Mouse (Mus musculus): ENCODE measurements around the gene Znrf3. TPM values are rescaled to one million over a fixed set of nuclear protein-coding genes. Genes with fewer than 3 reads are reported as not detected.
A peak's percentile ranks its signal among the peaks of the same experiment; 100 is the strongest.

Gene Znrf3
- total and polyA plus RNA-seq, 3 experiments, result 2.1 to 7.7 (median 3.1) TPM

GRCm38 (mm10) chr11:5443511-5444233, 975 bp downstream of the Znrf3 start:
- Histone ChIP-seq H3K4me1 (ENCODE audit: insufficient read depth, low read depth, low read length) (peaks cover 32% of the 10 kb centered on the region), H3K4me3 (ENCODE audit: low read depth, low read length) (peak overlapping the region; percentile 78), H3K9me3 (replicated peaks) (no peaks in the 10 kb centered on the region), H3K27me3 (ENCODE audit: insufficient read depth, low read length) (peaks cover 9% of the 10 kb centered on the region), H3K36me3 (replicated peaks) (peaks cover 5% of the 10 kb centered on the region)
- TF ChIP-seq TAL1 (conservative IDR thresholded peaks at IDR 0.05; ENCODE audit: low read depth, low read length), result no peak
- no peak for TF ChIP-seq GATA1 (IDR thresholded peaks at IDR 0.05; ENCODE audit: borderline replicate concordance, low read length)
- no peak for TF ChIP-seq POLR2AphosphoS5 (IDR thresholded peaks at IDR 0.05; ENCODE audit: insufficient replicate concordance, low read depth, low read length)
- no peak for TF ChIP-seq CTCF (IDR thresholded peaks at IDR 0.05; ENCODE audit: low read depth, low read length)
- TF ChIP-seq GATA2 (IDR thresholded peaks at IDR 0.05; ENCODE audit: borderline replicate concordance, low read depth, low read length), result no peak
- no peak for ATAC-seq (ENCODE audit: extremely low read depth, insufficient number of reproducible peaks, low FRiP score, poor library complexity, severe bottlenecking)
- DNase-seq (ENCODE audit: low spot score), result peak; percentile 18

- Histone ChIP-seq H3K36me3 (replicated peaks) (peaks cover 10% of the 10 kb centered on the region), H3K4me1 (ENCODE audit: insufficient read depth, low read depth, low read length) (peaks cover 32% of the 10 kb centered on the region), H3K9me3 (replicated peaks) (no peaks in the 10 kb centered on the region), H3K27me3 (ENCODE audit: insufficient read depth, low read length) (peaks cover 5% of the 10 kb centered on the region), H3K4me3 (ENCODE audit: low read depth, low read length) (no peak overlapping the region)
- DNase-seq (ENCODE audit: low spot score) (no peak), ATAC-seq (ENCODE audit: extremely low read depth, insufficient number of reproducible peaks, low FRiP score, poor library complexity, severe bottlenecking) (no peak)
- TF ChIP-seq GATA2 (IDR thresholded peaks at IDR 0.05; ENCODE audit: borderline replicate concordance, low read depth, low read length), result no peak
- no peak for TF ChIP-seq CTCF (IDR thresholded peaks at IDR 0.05; ENCODE audit: low read depth, low read length)
- no peak for TF ChIP-seq TAL1 (conservative IDR thresholded peaks at IDR 0.05; ENCODE audit: low read depth, low read length)
- no peak for TF ChIP-seq GATA1 (IDR thresholded peaks at IDR 0.05; ENCODE audit: borderline replicate concordance, low read length)
- no peak for TF ChIP-seq POLR2AphosphoS5 (IDR thresholded peaks at IDR 0.05; ENCODE audit: insufficient replicate concordance, low read depth, low read length)
Observed at GRCm38 (mm10) chr11:5442590-5443021, 2.0 kb downstream of the Znrf3 start.

GRCm38 (mm10) chr11:5437646-5438045, 7.0 kb downstream of the Znrf3 start:
- no peak overlapping the region for H3K4me3 ChIP-seq (ENCODE audit: low read depth, low read length)
- DNase-seq (ENCODE audit: low spot score) (no peak), ATAC-seq (ENCODE audit: extremely low read depth, insufficient number of reproducible peaks, low FRiP score, poor library complexity, severe bottlenecking) (no peak)
- H3K36me3 ChIP-seq (replicated peaks), result peaks cover 23% of the 10 kb centered on the region
- no peaks in the 10 kb centered on the region for H3K27me3 ChIP-seq (ENCODE audit: insufficient read depth, low read length)
- no peaks in the 10 kb centered on the region for H3K9me3 ChIP-seq (replicated peaks)
- TF ChIP-seq GATA1 (IDR thresholded peaks at IDR 0.05; ENCODE audit: borderline replicate concordance, low read length), result no peak
- no peak for TF ChIP-seq GATA2 (IDR thresholded peaks at IDR 0.05; ENCODE audit: borderline replicate concordance, low read depth, low read length)
- no peak for TF ChIP-seq CTCF (IDR thresholded peaks at IDR 0.05; ENCODE audit: low read depth, low read length)
- TF ChIP-seq TAL1 (conservative IDR thresholded peaks at IDR 0.05; ENCODE audit: low read depth, low read length), result no peak
- TF ChIP-seq POLR2AphosphoS5 (IDR thresholded peaks at IDR 0.05; ENCODE audit: insufficient replicate concordance, low read depth, low read length), result no peak
- H3K4me1 ChIP-seq (ENCODE audit: insufficient read depth, low read depth, low read length), result peaks cover 16% of the 10 kb centered on the region

- Histone ChIP-seq H3K9me3 (replicated peaks) (no peaks in the 10 kb centered on the region), H3K27me3 (ENCODE audit: insufficient read depth, low read length) (no peaks in the 10 kb centered on the region), H3K4me1 (ENCODE audit: insufficient read depth, low read depth, low read length) (peaks cover 10% of the 10 kb centered on the region), H3K4me3 (ENCODE audit: low read depth, low read length) (no peak overlapping the region), H3K36me3 (replicated peaks) (peaks cover 23% of the 10 kb centered on the region)
- DNase-seq (ENCODE audit: low spot score) (no peak), ATAC-seq (ENCODE audit: extremely low read depth, insufficient number of reproducible peaks, low FRiP score, poor library complexity, severe bottlenecking) (no peak)
- TF ChIP-seq CTCF (IDR thresholded peaks at IDR 0.05; ENCODE audit: low read depth, low read length) (no peak), TAL1 (conservative IDR thresholded peaks at IDR 0.05; ENCODE audit: low read depth, low read length) (no peak), POLR2AphosphoS5 (IDR thresholded peaks at IDR 0.05; ENCODE audit: insufficient replicate concordance, low read depth, low read length) (no peak), GATA2 (IDR thresholded peaks at IDR 0.05; ENCODE audit: borderline replicate concordance, low read depth, low read length) (no peak), GATA1 (IDR thresholded peaks at IDR 0.05; ENCODE audit: borderline replicate concordance, low read length) (no peak)
Observed at GRCm38 (mm10) chr11:5436988-5437387, 7.7 kb downstream of the Znrf3 start.

- DNase-seq (ENCODE audit: low spot score), result no peak
- no peak for ATAC-seq (ENCODE audit: extremely low read depth, insufficient number of reproducible peaks, low FRiP score, poor library complexity, severe bottlenecking)
- H3K36me3 ChIP-seq (replicated peaks), result peaks cover 23% of the 10 kb centered on the region
- peaks cover 14% of the 10 kb centered on the region for H3K4me1 ChIP-seq (ENCODE audit: insufficient read depth, low read depth, low read length)
- H3K9me3 ChIP-seq (replicated peaks), result no peaks in the 10 kb centered on the region
- H3K4me3 ChIP-seq (ENCODE audit: low read depth, low read length), result no peak overlapping the region
- TF ChIP-seq CTCF (IDR thresholded peaks at IDR 0.05; ENCODE audit: low read depth, low read length), result no peak
- TF ChIP-seq GATA2 (IDR thresholded peaks at IDR 0.05; ENCODE audit: borderline replicate concordance, low read depth, low read length), result no peak
- TF ChIP-seq GATA1 (IDR thresholded peaks at IDR 0.05; ENCODE audit: borderline replicate concordance, low read length), result no peak
- no peak for TF ChIP-seq TAL1 (conservative IDR thresholded peaks at IDR 0.05; ENCODE audit: low read depth, low read length)
- TF ChIP-seq POLR2AphosphoS5 (IDR thresholded peaks at IDR 0.05; ENCODE audit: insufficient replicate concordance, low read depth, low read length), result no peak
- no peaks in the 10 kb centered on the region for H3K27me3 ChIP-seq (ENCODE audit: insufficient read depth, low read length)
Observed at GRCm38 (mm10) chr11:5435493-5435892, 9.2 kb downstream of the Znrf3 start.

GRCm38 (mm10) chr11:5432330-5432729, 12.3 kb downstream of the Znrf3 start:
- H3K4me1 ChIP-seq (ENCODE audit: insufficient read depth, low read depth, low read length), result peaks cover 19% of the 10 kb centered on the region
- TF ChIP-seq GATA1 (IDR thresholded peaks at IDR 0.05; ENCODE audit: borderline replicate concordance, low read length), result no peak
- TF ChIP-seq TAL1 (conservative IDR thresholded peaks at IDR 0.05; ENCODE audit: low read depth, low read length), result no peak
- H3K4me3 ChIP-seq (ENCODE audit: low read depth, low read length), result no peak overlapping the region
- ATAC-seq (ENCODE audit: extremely low read depth, insufficient number of reproducible peaks, low FRiP score, poor library complexity, severe bottlenecking) (no peak), DNase-seq (ENCODE audit: low spot score) (no peak)
- no peaks in the 10 kb centered on the region for H3K9me3 ChIP-seq (replicated peaks)
- peaks cover 10% of the 10 kb centered on the region for H3K36me3 ChIP-seq (replicated peaks)
- H3K27me3 ChIP-seq (ENCODE audit: insufficient read depth, low read length), result no peaks in the 10 kb centered on the region

All from G1E (cell line).